Mouse (Mus musculus): ENCODE measurements at regions not wholly inside any gene's neighbourhood (a gene's known extent, or its start where the extent isn't known, plus 50 kb on each side); places are given as distances from the start of the nearest gene placed in this dataset.

DNA sequence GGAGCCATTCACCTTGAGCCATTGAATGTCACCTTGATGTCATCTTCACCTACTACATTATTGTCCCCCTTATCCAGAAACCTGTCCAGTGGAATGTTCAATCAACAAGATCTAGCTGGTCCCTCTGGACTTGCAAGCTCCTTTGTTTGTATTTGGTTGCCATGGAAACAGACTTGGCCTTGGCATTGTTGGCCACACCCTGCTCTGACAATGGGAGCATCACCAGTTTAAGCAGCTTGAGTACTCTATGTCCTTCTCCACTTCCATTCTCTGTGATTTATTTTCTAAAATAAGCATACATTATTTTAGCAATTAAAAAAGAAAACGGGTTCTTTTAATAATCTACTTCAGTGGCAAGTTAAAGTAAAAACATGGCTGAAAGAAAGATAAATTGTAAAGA is 221.6 kb upstream of the Runx1 start:
- peaks cover 17% of the 10 kb centered on the region; the same call in 1 of the 2 replicates for H3K4me1 ChIP-seq (replicated peaks; ENCODE audit: low read depth, low read length)
- H3K27me3 ChIP-seq (ENCODE audit: insufficient read depth, low read length) = no peaks in the 10 kb centered on the region
- TF ChIP-seq CTCF (conservative IDR thresholded peaks at IDR 0.05; ENCODE audit: low read length) = no peak
- TF ChIP-seq POU5F1 (IDR thresholded peaks at IDR 0.05; ENCODE audit: borderline replicate concordance, low read length) = no peak
- peak; percentile 73; the same call in 1 of the 2 replicates for TF ChIP-seq NANOG (IDR thresholded peaks at IDR 0.05; ENCODE audit: borderline replicate concordance, low read length)
- no peak overlapping the region for H3K4me3 ChIP-seq (replicated peaks; ENCODE audit: low read length)
- no peaks in the 10 kb centered on the region for H3K36me3 ChIP-seq (ENCODE audit: insufficient read depth, low read length)
- H3K9me3 ChIP-seq (ENCODE audit: low read length) = no peaks in the 10 kb centered on the region

DNA sequence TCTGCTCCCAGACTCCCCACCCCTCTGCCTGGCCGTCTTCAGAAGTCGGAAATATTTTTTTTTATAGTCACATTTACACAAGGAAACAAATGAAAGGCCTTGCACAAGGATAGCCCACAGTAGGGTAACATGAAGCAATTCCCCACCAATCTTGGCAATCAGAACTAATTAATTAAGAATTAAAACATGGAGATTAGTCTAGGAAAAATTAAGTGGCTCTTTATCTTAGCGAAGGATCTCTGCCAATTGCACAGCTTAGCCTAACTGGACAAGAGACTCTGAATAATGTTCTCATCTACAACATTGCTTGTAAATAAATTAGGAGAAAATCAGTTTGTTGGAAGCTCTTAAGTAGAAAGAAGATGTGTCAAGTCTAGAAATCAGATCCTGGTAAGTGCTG is 220.3 kb upstream of the Runx1 start:
- Histone ChIP-seq H3K4me1 (replicated peaks; ENCODE audit: low read depth, low read length) (peaks cover 17% of the 10 kb centered on the region; the same call in 1 of the 2 replicates), H3K9me3 (ENCODE audit: low read length) (no peaks in the 10 kb centered on the region), H3K27me3 (ENCODE audit: insufficient read depth, low read length) (no peaks in the 10 kb centered on the region), H3K36me3 (ENCODE audit: insufficient read depth, low read length) (no peaks in the 10 kb centered on the region), H3K4me3 (replicated peaks; ENCODE audit: low read length) (no peak overlapping the region)
- TF ChIP-seq CTCF (conservative IDR thresholded peaks at IDR 0.05; ENCODE audit: low read length) (no peak), POU5F1 (IDR thresholded peaks at IDR 0.05; ENCODE audit: borderline replicate concordance, low read length) (no peak), NANOG (IDR thresholded peaks at IDR 0.05; ENCODE audit: borderline replicate concordance, low read length) (no peak)

DNA sequence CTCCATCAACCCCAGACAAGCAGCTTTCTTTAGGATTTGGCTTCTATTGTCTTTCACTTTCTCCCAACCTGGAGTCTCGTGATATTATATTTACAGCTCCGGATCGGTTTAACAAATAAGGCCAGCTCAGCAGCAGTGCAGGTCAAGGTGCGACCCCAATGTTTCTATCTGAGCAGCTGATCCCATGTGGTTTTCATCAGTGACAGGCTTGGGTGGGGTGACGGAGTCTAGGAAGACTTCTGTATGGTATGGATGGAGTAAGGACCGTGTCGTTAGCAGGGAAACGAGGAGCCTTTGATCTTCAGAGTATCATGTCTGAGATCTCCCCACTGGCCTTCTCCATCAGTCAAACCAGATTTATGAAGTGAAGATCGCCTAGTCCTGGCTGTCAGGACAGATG is 217.4 kb upstream of the Runx1 start:
- no peak overlapping the region for H3K4me3 ChIP-seq (replicated peaks; ENCODE audit: low read length)
- peaks cover 10% of the 10 kb centered on the region for H3K9me3 ChIP-seq (ENCODE audit: low read length)
- peaks cover 13% of the 10 kb centered on the region; the same call in 1 of the 2 replicates for H3K4me1 ChIP-seq (replicated peaks; ENCODE audit: low read depth, low read length)
- H3K36me3 ChIP-seq (ENCODE audit: insufficient read depth, low read length) = no peaks in the 10 kb centered on the region
- TF ChIP-seq POU5F1 (IDR thresholded peaks at IDR 0.05; ENCODE audit: borderline replicate concordance, low read length) = no peak
- no peak for TF ChIP-seq CTCF (conservative IDR thresholded peaks at IDR 0.05; ENCODE audit: low read length)
- no peak for TF ChIP-seq NANOG (IDR thresholded peaks at IDR 0.05; ENCODE audit: borderline replicate concordance, low read length)
- H3K27me3 ChIP-seq (ENCODE audit: insufficient read depth, low read length) = no peaks in the 10 kb centered on the region

- TF ChIP-seq CTCF (conservative IDR thresholded peaks at IDR 0.05; ENCODE audit: low read length) = no peak
- no peak for TF ChIP-seq POU5F1 (IDR thresholded peaks at IDR 0.05; ENCODE audit: borderline replicate concordance, low read length)
- no peak for TF ChIP-seq NANOG (IDR thresholded peaks at IDR 0.05; ENCODE audit: borderline replicate concordance, low read length)
- Histone ChIP-seq H3K4me3 (replicated peaks; ENCODE audit: low read length) (no peak overlapping the region), H3K9me3 (ENCODE audit: low read length) (peaks cover 10% of the 10 kb centered on the region), H3K4me1 (replicated peaks; ENCODE audit: low read depth, low read length) (peaks cover 10% of the 10 kb centered on the region; the same call in 1 of the 2 replicates), H3K27me3 (ENCODE audit: insufficient read depth, low read length) (no peaks in the 10 kb centered on the region), H3K36me3 (ENCODE audit: insufficient read depth, low read length) (no peaks in the 10 kb centered on the region)
Measured at GRCm38 (mm10) chr16:93042941-93043340, 217.0 kb upstream of the Runx1 start.

GRCm38 (mm10) chr16:93042491-93042890 is 216.5 kb upstream of the Runx1 start:
- peaks cover 5% of the 10 kb centered on the region; the same call in 1 of the 2 replicates for H3K4me1 ChIP-seq (replicated peaks; ENCODE audit: low read depth, low read length)
- no peak overlapping the region for H3K4me3 ChIP-seq (replicated peaks; ENCODE audit: low read length)
- H3K36me3 ChIP-seq (ENCODE audit: insufficient read depth, low read length) = no peaks in the 10 kb centered on the region
- H3K9me3 ChIP-seq (ENCODE audit: low read length) = peaks cover 10% of the 10 kb centered on the region
- no peaks in the 10 kb centered on the region for H3K27me3 ChIP-seq (ENCODE audit: insufficient read depth, low read length)
- TF ChIP-seq POU5F1 (IDR thresholded peaks at IDR 0.05; ENCODE audit: borderline replicate concordance, low read length) = no peak
- TF ChIP-seq NANOG (IDR thresholded peaks at IDR 0.05; ENCODE audit: borderline replicate concordance, low read length) = no peak
- TF ChIP-seq CTCF (conservative IDR thresholded peaks at IDR 0.05; ENCODE audit: low read length) = no peak

DNA sequence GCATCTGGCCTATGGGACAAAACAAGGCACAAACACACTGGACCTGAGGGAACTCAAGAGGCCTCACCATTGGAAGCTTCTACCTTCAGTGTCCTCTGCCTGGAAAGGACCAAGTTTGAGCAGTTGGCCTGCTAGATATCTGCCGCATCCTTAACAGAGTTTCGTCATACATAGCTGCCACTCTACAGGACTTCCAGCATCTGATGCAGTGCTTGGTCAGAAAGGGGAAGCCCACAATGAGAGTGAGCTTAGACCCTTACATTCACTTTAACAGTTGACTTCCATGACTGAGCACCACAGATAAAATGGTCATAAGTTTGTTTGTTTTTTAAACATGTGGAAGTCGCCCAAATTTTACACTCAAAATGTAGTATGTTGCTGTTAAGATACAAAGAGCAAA is 215.9 kb upstream of the Runx1 start:
- Histone ChIP-seq H3K27me3 (ENCODE audit: insufficient read depth, low read length) (no peaks in the 10 kb centered on the region), H3K9me3 (ENCODE audit: low read length) (peaks cover 10% of the 10 kb centered on the region), H3K36me3 (ENCODE audit: insufficient read depth, low read length) (no peaks in the 10 kb centered on the region), H3K4me1 (replicated peaks; ENCODE audit: low read depth, low read length) (peaks cover 5% of the 10 kb centered on the region; the same call in 1 of the 2 replicates), H3K4me3 (replicated peaks; ENCODE audit: low read length) (no peak overlapping the region)
- TF ChIP-seq POU5F1 (IDR thresholded peaks at IDR 0.05; ENCODE audit: borderline replicate concordance, low read length) (no peak), NANOG (IDR thresholded peaks at IDR 0.05; ENCODE audit: borderline replicate concordance, low read length) (no peak), CTCF (conservative IDR thresholded peaks at IDR 0.05; ENCODE audit: low read length) (no peak)

GRCm38 (mm10) chr16:93041399-93041798 is 215.4 kb upstream of the Runx1 start:
- Histone ChIP-seq H3K9me3 (ENCODE audit: low read length) (peaks cover 10% of the 10 kb centered on the region), H3K36me3 (ENCODE audit: insufficient read depth, low read length) (no peaks in the 10 kb centered on the region), H3K4me3 (replicated peaks; ENCODE audit: low read length) (no peak overlapping the region), H3K27me3 (ENCODE audit: insufficient read depth, low read length) (no peaks in the 10 kb centered on the region), H3K4me1 (replicated peaks; ENCODE audit: low read depth, low read length) (peaks cover 5% of the 10 kb centered on the region; the same call in 1 of the 2 replicates)
- TF ChIP-seq CTCF (conservative IDR thresholded peaks at IDR 0.05; ENCODE audit: low read length) (no peak), POU5F1 (IDR thresholded peaks at IDR 0.05; ENCODE audit: borderline replicate concordance, low read length) (no peak), NANOG (IDR thresholded peaks at IDR 0.05; ENCODE audit: borderline replicate concordance, low read length) (peak; percentile 79; the same call in 1 of the 2 replicates)

- no peaks in the 10 kb centered on the region for H3K36me3 ChIP-seq (ENCODE audit: insufficient read depth, low read length)
- H3K9me3 ChIP-seq (ENCODE audit: low read length) = peaks cover 9% of the 10 kb centered on the region
- H3K4me1 ChIP-seq (replicated peaks; ENCODE audit: low read depth, low read length) = no peaks in the 10 kb centered on the region
- TF ChIP-seq CTCF (conservative IDR thresholded peaks at IDR 0.05; ENCODE audit: low read length) (no peak), POU5F1 (IDR thresholded peaks at IDR 0.05; ENCODE audit: borderline replicate concordance, low read length) (no peak), NANOG (IDR thresholded peaks at IDR 0.05; ENCODE audit: borderline replicate concordance, low read length) (no peak)
- H3K27me3 ChIP-seq (ENCODE audit: insufficient read depth, low read length) = no peaks in the 10 kb centered on the region
- H3K4me3 ChIP-seq (replicated peaks; ENCODE audit: low read length) = no peak overlapping the region
Measured at GRCm38 (mm10) chr16:93035626-93036025, 209.7 kb upstream of the Runx1 start.

- no peak overlapping the region for H3K4me3 ChIP-seq (replicated peaks; ENCODE audit: low read length)
- no peaks in the 10 kb centered on the region for H3K36me3 ChIP-seq (ENCODE audit: insufficient read depth, low read length)
- H3K4me1 ChIP-seq (replicated peaks; ENCODE audit: low read depth, low read length) = no peaks in the 10 kb centered on the region
- H3K27me3 ChIP-seq (ENCODE audit: insufficient read depth, low read length) = no peaks in the 10 kb centered on the region
- H3K9me3 ChIP-seq (ENCODE audit: low read length) = no peaks in the 10 kb centered on the region
- TF ChIP-seq POU5F1 (IDR thresholded peaks at IDR 0.05; ENCODE audit: borderline replicate concordance, low read length) (no peak), CTCF (conservative IDR thresholded peaks at IDR 0.05; ENCODE audit: low read length) (no peak), NANOG (IDR thresholded peaks at IDR 0.05; ENCODE audit: borderline replicate concordance, low read length) (no peak)
Measured at GRCm38 (mm10) chr16:93033943-93034342, 208.0 kb upstream of the Runx1 start.

All from E14TG2a.4 (cell line).